Mouse (Mus musculus) liver, embryonic 13.5 days (tissue): ENCODE results near the gene Atxn7l2. TPM values are rescaled to one million over a fixed set of nuclear protein-coding genes. Genes with fewer than 3 reads are reported as not detected.

ENCODE experiments used
- ATAC-seq: fragments of 200-750 bp; cut with Nextera tagmentation; 2 replicates; pipeline ENCODE4 v1.8.0; 2017; ENCODE audit warnings: low read depth, mild to moderate bottlenecking, moderate number of reproducible peaks, moderate library complexity
- DNase-seq: peaks from one replicate; pipeline ENCODE4 v3.0.0; 2022
- H3K27ac ChIP-seq: fragments of 300-500 bp; sonication (generic); 2 replicates; pipeline ENCODE4 v1.5.1; 2015; ENCODE audit warnings: moderate library complexity, mild to moderate bottlenecking, inconsistent platforms
- H3K27me3 ChIP-seq: fragments of 300-500 bp; sonication (generic); 2 replicates; pipeline ENCODE4 v1.6.1; 2015; ENCODE audit warnings: mild to moderate bottlenecking, inconsistent platforms
- H3K36me3 ChIP-seq: fragments of 300-500 bp; sonication (generic); 2 replicates; pipeline ENCODE4 v1.6.1; 2015; ENCODE audit warnings: mild to moderate bottlenecking, inconsistent platforms
- H3K4me1 ChIP-seq: fragments of 300-500 bp; sonication (generic); replicated peaks from 2 replicates; pipeline ENCODE4 v1.6.1; 2015; ENCODE audit warnings: inconsistent platforms
- H3K4me2 ChIP-seq: fragments of 300-500 bp; sonication (generic); 2 replicates; pipeline ENCODE4 v1.6.1; 2015; ENCODE audit warnings: inconsistent platforms, mild to moderate bottlenecking, moderate library complexity
- H3K4me3 ChIP-seq: fragments of 300-500 bp; sonication (generic); replicated peaks from 2 replicates; pipeline ENCODE4 v1.5.1; 2015; ENCODE audit warnings: mild to moderate bottlenecking, inconsistent platforms
- H3K9ac ChIP-seq: fragments of 300-500 bp; sonication (generic); 2 replicates; pipeline ENCODE4 v1.6.1; 2015; ENCODE audit warnings: mild to moderate bottlenecking, inconsistent platforms
- H3K9me3 ChIP-seq: fragments of 300-500 bp; sonication (generic); replicated peaks from 2 replicates; pipeline ENCODE4 v1.6.1; 2016; ENCODE audit warnings: inconsistent platforms
- WGBS: fragments of 180-500 bp; shearing (Covaris S2); methylation state at CpG from one replicate; pipeline ENCODE4 v1.1.7; 2015; ENCODE audit not compliant: insufficient replicate concordance; 5-methylcytosine and 5-hydroxymethylcytosine counted together
- polyA plus RNA-seq: library from polyadenylated mRNA; unstranded; fragments of >200 nt; fragmentation: Nextera tagmentation; extraction: Ambion mirVana; gene quantifications from 2 replicates; pipeline ENCODE4 v1.2.1, GENCODE M21; 2015

Atxn7l2 gene
- polyA plus RNA-seq, 1 experiment from 2014 or later, result 3.1 TPM

GRCm38 (mm10) chr3:108188716-108189490, 21.8 kb downstream of the Atxn7l2 start:
- DNase-seq, result no peak
- Histone ChIP-seq H3K36me3 (no peaks in the 10 kb centered on the region), H3K9me3 (no peaks in the 10 kb centered on the region), H3K4me2 (no peak overlapping the region), H3K27ac (no peak overlapping the region), H3K9ac (no peak overlapping the region), H3K27me3 (peaks cover 56% of the 10 kb centered on the region), H3K4me1 (peaks cover 22% of the 10 kb centered on the region), H3K4me3 (no peak overlapping the region)
- no peak for ATAC-seq
- 55% methylated on average over 9 of the region's 9 CpGs for WGBS

- no peak for ATAC-seq
- H3K9ac ChIP-seq, result no peak overlapping the region
- no peak for DNase-seq
- peak overlapping the region; percentile 93 for H3K4me2 ChIP-seq
- H3K9me3 ChIP-seq, result no peaks in the 10 kb centered on the region
- H3K4me3 ChIP-seq, result peak overlapping the region; percentile 69; the same call in 1 of the 2 replicates
- 47% methylated on average over 20 of the region's 20 CpGs for WGBS
- H3K36me3 ChIP-seq, result no peaks in the 10 kb centered on the region
- peaks cover 60% of the 10 kb centered on the region for H3K27me3 ChIP-seq
- no peak overlapping the region for H3K27ac ChIP-seq
- peaks cover 20% of the 10 kb centered on the region for H3K4me1 ChIP-seq
These were observed 23.5 kb downstream of the Atxn7l2 start for GRCm38 (mm10) chr3:108187111-108187795.

- Histone ChIP-seq H3K9me3 (no peaks in the 10 kb centered on the region), H3K4me3 (peak within 1 kb of the TSS; percentile 69), H3K4me2 (peak within 1 kb of the TSS; percentile 93), H3K27ac (no peak within 1 kb of the TSS), H3K36me3 (no peaks in the 10 kb centered on the region), H3K4me1 (peaks cover 20% of the 10 kb centered on the region), H3K27me3 (peaks cover 60% of the 10 kb centered on the region), H3K9ac (peak within 1 kb of the TSS; percentile 75)
- DNase-seq, result no peak
- 2% methylated on average over 88 of the region's 100 CpGs for WGBS
- ATAC-seq, result peak; percentile 64
These were observed 24.4 kb downstream of the Atxn7l2 start, which contains the start of gene Amigo1 for GRCm38 (mm10) chr3:108186098-108187047. Gene Amigo1 (plus strand): TSS chr3:108186335.

- no peak overlapping the region for H3K27ac ChIP-seq
- H3K4me3 ChIP-seq, result peak overlapping the region; percentile 69
- peaks cover 60% of the 10 kb centered on the region for H3K27me3 ChIP-seq
- H3K4me2 ChIP-seq, result peak overlapping the region; percentile 93
- 4% methylated on average over 16 of the region's 16 CpGs for whole genome bisulfite sequencing
- H3K9me3 ChIP-seq, result no peaks in the 10 kb centered on the region
- DNase-seq (no peak), ATAC-seq (no peak)
- no peaks in the 10 kb centered on the region for H3K36me3 ChIP-seq
- peak overlapping the region; percentile 75; the same call in 1 of the 2 replicates for H3K9ac ChIP-seq
- peaks cover 20% of the 10 kb centered on the region for H3K4me1 ChIP-seq
These were observed 25.2 kb downstream of the Atxn7l2 start for GRCm38 (mm10) chr3:108185460-108186097.

DNA sequence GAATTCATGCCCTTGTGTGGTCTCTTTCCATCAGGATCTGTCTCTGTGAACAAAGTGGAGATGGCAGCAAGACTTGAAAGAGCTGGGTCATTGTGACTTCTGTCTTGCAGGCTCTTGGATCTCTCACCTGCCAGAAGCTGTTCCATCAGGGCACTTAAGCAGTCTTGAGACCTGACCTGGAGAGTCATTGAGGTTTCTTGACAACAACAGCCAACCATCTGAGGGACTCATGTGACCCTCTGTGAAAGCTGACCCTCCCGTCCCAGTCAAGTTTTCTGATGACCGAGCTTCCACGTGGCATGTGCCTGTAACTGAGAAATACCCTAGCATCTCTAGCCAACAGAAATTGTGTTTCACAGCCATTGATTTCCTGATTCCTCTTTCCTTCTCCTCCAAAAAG, 26.0 kb downstream of the Atxn7l2 start:
- peaks cover 60% of the 10 kb centered on the region for H3K27me3 ChIP-seq
- DNase-seq, result no peak
- H3K27ac ChIP-seq, result no peak overlapping the region
- no peak for ATAC-seq
- no peak overlapping the region for H3K4me2 ChIP-seq
- no peak overlapping the region for H3K9ac ChIP-seq
- H3K4me1 ChIP-seq, result peaks cover 15% of the 10 kb centered on the region
- WGBS, result 61% methylated on average over 3 of the region's 3 CpGs
- H3K4me3 ChIP-seq, result no peak overlapping the region
- H3K9me3 ChIP-seq, result no peaks in the 10 kb centered on the region
- H3K36me3 ChIP-seq, result no peaks in the 10 kb centered on the region

GRCm38 (mm10) chr3:108180514-108180913, 30.2 kb downstream of the Atxn7l2 start:
- H3K27ac ChIP-seq, result no peak overlapping the region
- 12% methylated on average over 2 of the region's 2 CpGs for WGBS
- H3K36me3 ChIP-seq, result no peaks in the 10 kb centered on the region
- ATAC-seq (no peak), DNase-seq (no peak)
- no peak overlapping the region for H3K9ac ChIP-seq
- H3K9me3 ChIP-seq, result no peaks in the 10 kb centered on the region
- no peak overlapping the region for H3K4me3 ChIP-seq
- H3K4me2 ChIP-seq, result no peak overlapping the region
- H3K27me3 ChIP-seq, result peaks cover 20% of the 10 kb centered on the region
- peaks cover 3% of the 10 kb centered on the region for H3K4me1 ChIP-seq

DNA sequence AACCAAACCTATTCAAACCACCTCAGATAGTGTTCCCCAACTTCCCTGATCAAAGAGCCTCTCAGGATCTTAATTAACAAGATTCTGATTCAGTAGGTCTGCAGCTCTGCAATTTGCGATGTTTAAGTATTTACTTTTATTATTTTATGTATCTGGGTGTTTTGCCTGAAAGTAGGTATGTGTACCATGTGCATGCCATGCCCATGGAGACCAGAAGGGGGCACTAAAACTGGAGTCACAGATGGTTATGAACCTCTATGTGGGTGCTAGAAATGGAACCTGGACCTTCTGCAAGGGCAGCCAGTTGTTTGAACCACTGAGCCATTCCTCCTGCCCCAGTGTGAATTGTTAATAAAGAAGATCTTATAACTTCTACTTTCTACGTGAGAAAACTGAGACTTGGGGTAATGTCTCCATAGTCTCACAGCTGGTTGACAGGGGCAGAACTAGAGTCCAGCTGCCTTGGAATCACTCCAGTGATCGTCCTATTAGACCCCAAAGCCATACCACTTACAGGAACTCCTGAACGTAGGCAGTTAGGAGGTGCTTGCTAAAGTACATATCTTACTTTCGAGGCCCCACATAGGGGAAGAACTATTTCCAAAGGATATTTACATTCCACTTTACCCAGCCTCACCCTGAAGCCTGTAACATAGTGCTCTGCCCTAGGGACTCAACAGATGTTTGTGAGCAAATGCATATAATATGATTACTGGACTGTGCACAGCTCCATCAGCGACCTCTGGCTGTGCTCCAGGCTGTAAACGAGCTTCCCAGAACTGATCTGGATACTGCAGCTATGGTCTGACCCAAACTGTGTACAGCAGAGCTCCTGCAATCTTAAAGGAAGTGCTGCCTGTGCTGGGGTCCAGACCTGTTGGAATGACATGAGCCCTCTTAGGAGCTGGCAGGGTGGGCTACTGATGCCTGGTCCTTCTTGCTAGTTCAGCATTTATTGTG, 31.7 kb downstream of the Atxn7l2 start:
- no peak for ATAC-seq
- no peak overlapping the region for H3K4me3 ChIP-seq
- 70% methylated on average over 7 of the region's 7 CpGs for WGBS
- DNase-seq, result no peak
- peaks cover 18% of the 10 kb centered on the region for H3K27me3 ChIP-seq
- H3K9me3 ChIP-seq, result no peaks in the 10 kb centered on the region
- no peaks in the 10 kb centered on the region for H3K36me3 ChIP-seq
- H3K27ac ChIP-seq, result no peak overlapping the region
- H3K4me1 ChIP-seq, result no peaks in the 10 kb centered on the region
- H3K9ac ChIP-seq, result no peak overlapping the region
- H3K4me2 ChIP-seq, result no peak overlapping the region

- Histone ChIP-seq H3K27me3 (peaks cover 26% of the 10 kb centered on the region), H3K4me3 (no peak overlapping the region), H3K9ac (no peak overlapping the region), H3K4me2 (no peak overlapping the region), H3K4me1 (no peaks in the 10 kb centered on the region), H3K9me3 (no peaks in the 10 kb centered on the region), H3K27ac (no peak overlapping the region), H3K36me3 (no peaks in the 10 kb centered on the region)
- ATAC-seq (no peak), DNase-seq (no peak)
- WGBS, result 45% methylated on average over 14 of the region's 14 CpGs
These were observed 35.8 kb downstream of the Atxn7l2 start for GRCm38 (mm10) chr3:108174672-108175531.

DNA sequence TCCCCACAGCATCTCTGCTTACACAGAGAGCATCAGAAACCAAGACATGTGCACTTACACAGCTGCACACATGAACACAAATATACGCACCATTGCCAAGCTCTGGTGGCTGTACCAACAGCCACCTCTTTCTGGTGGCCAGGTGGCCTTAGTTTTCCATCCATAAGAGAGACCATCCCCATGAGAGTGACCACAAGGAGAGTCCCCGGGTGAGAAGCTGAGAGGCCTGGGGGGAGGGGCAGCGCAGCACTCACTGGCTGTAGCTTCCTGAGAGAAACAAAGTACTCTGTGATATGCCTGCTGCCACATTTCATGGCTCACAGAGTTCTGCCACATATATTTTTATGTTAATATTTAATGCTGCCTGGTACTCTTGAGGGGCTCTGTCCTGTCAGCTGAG, 41.5 kb downstream of the Atxn7l2 start:
- no peak overlapping the region for H3K27ac ChIP-seq
- H3K27me3 ChIP-seq, result peaks cover 20% of the 10 kb centered on the region

More for the DNA sequence above, 41.5 kb downstream of the Atxn7l2 start:
- Histone ChIP-seq H3K9me3 (no peaks in the 10 kb centered on the region), H3K4me2 (no peak overlapping the region), H3K36me3 (no peaks in the 10 kb centered on the region), H3K4me3 (no peak overlapping the region), H3K4me1 (no peaks in the 10 kb centered on the region), H3K9ac (no peak overlapping the region)
- WGBS, result 41% methylated on average over 3 of the region's 3 CpGs
- DNase-seq (no peak), ATAC-seq (no peak)
